Mouse (Mus musculus) 416B (cell line): Measurements from ENCODE around the gene Coq5.

Experiments used
- DNase-seq: peaks from one replicate; pipeline ENCODE4 v3.0.0; 2011; ENCODE audit warnings: low read depth

Gene Coq5

DNA sequence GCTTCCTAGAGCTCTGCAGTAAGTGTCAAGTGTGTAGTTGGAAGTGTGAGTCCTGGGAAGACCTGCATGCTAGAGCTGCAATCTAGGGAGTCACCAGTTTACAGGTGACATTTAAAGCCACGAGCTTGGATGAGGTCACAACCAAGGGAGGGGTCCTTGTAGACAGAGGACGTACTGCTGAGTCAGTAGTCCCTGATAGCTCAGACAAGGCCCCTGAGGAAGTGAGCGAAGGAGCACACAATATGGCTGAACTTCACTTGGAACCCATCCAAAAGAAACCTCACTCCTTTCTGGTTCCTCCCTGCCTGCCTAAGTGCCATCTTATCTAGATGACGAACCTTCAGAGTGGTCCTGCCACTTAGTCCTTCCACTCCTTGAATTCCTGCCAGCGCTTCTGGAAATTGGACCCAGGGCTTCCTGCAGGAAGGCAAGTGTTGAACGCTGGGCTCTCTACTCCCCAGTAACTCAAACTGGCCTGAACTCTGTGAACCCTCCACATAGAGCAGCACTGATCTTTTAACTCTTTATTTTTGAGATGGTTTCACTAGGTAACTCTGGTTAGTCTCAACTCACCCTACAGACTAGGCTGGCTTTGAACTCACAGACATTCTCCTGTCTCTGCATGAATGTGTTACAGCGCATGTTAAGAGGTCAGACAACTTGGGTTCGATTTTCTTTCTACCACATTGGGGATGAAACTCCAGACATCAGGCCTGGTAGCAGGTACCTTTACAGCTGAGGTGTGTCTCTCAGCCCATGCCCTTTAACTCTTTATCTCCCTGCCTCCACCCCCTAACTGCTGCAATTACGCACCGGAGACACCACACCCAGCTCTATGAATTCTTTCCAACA lies 33.6 kb downstream of the Coq5 start:
- peak; percentile 88 for DNase-seq

DNA sequence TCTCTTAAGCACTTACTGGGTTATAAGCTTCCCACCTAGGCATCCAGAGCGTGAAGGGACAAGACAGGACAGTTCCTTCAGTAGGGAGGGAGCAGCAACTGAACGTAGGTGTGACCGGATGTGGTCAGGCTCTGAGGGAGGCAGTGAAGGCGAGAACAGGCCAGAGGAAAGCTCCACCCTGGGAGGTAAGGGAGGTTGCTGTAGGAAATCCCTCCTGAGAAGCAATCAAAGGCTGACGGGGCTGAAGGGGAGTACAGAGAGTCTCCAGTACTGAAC lies 34.1 kb downstream of the Coq5 start:
- DNase-seq, result no peak

- DNase-seq, result no peak
Observed at GRCm38 (mm10) chr5:115316968-115317644, 37.6 kb downstream of the Coq5 start.

GRCm38 (mm10) chr5:115317645-115318328 lies 38.3 kb downstream of the Coq5 start:
- DNase-seq, result no peak

- DNase-seq, result peak; percentile 92
Observed at GRCm38 (mm10) chr5:115319004-115319940, 39.8 kb downstream of the Coq5 start.

DNA sequence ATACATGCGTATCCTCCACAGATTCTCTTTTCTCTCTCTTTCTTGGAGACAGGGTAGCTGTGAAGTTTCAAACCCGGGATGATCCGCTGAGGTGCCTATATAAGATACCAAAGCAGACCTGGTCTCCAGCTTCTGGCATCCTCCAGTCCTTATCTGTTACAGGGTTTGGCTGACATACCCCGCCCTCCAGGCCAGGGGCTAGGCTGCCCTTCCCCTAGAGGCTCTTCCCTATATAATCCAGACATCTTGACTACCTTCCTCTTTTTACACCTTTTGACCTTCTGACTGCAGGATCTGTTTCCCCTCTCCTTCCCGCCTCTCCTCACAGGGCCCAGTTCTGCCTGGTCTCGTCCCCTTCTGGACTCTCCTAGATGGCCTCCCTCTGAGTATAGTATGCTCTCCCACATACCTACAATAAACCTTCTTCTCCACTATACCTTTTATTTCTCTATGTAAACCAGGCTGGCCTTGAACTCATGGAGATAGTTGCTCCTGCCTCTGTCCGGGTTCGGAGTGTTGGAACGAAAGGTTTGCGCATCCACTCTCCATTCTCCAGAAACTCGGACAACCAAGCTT lies 46.9 kb downstream of the Coq5 start:
- no peak for DNase-seq

DNA sequence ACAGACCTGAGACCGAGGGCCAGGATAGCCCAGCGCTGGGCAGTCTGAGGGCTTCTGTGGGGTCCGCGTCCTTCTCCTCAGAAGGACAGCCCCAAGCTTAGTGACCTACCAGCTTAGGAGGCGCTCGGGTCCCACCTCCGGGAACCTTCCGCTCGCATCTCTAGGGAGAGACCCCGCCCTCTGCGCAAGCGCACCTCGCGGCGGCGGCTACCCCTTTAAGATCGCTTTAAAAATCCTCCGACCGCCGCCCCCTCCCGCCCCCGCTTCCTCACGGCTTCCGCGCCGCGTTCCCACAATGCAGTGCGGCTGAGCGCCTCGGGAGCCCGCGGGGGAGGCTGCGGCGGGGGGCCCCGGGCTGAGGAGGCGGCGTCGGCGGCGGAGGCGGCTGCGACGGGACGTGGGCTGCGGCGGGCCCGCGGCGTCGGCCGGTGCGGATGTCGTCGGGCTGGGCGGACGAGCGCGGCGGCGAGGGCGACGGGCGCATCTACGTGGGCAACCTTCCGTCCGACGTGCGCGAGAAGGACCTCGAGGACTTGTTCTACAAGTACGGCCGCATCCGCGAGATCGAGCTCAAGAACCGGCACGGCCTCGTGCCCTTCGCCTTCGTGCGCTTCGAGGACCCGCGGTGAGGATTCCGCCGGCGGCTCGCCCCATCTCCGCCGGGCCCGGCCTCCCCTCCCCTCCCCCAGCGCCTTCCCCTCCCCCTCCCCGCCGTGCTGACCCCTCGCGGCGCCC lies 47.6 kb downstream of the Coq5 start, which contains the start of gene Srsf9:
Gene Srsf9, plus strand, starts transcription at position 303 of the 735 bp plus-strand sequence.
- peak; percentile 96 for DNase-seq

DNA sequence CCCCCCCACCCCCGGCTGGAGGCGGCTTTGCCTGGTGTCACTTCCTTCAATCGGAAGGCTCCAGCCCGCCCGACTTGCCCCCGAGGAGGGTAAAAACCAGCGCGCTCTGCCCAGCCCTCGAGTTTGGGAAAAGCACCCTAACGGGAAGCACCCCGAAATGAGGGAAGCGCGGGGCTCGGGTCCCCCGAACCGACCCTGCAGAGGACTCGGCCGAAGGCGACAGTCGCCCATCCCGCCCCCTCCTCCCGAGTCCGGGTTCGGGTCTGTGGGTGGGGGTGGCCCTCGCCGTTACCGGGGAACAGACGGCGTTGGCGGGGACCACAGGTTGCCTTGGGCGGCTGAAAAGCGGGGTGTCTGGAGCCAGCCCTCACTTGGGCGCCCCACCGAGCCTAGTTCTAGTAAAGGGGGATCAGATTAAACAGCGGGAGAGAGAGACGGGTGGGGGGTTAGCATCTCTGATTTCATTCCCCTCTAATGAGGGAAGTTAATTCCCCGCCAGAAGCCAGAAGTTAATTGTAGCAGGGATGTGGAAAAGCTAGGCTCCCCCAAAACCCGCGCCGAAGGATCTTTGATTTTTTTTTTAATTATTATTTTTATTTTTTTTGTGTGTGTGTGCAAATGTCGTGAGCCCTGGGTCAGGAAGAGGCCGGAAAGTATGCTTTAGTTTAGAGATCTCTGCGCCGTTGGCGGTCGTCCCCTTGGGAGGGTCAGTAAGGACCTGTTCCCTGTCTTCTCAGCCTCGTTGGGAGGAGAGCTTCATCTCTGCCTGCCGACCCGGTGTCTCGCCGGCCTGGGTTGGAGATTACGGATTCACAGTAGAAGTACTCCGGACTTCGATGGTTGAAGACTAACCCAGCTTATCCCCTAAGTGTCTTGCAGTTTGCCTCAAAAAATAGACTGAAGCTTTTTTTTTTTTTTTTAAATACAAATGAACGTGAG lies 48.4 kb downstream of the Coq5 start:
- peak; percentile 44 for DNase-seq

DNA sequence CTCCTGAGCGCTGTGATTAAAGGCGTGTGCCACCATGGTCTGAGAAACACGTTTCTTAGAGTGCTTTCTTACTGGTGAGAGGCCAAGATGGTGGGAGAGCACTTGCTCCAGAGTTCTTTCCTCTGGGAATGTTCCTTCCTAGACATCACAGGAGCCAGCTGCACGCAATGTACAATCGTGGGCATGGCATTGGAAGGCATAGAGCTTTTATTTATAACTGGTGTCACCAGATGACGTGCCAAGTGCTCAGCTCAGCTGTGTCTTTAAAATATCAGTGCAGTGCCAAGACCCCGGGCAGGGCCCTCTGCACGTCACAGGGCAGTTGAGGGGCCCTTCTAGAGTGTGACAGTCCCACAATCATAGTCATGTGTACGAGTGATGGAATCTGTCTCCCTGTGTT lies 51.5 kb downstream of the Coq5 start:
- DNase-seq, result no peak

- no peak for DNase-seq
Observed at GRCm38 (mm10) chr5:115333626-115334025, 54.2 kb downstream of the Coq5 start.

GRCm38 (mm10) chr5:115340007-115340406 lies 60.5 kb downstream of the Coq5 start:
- DNase-seq, result no peak

DNA sequence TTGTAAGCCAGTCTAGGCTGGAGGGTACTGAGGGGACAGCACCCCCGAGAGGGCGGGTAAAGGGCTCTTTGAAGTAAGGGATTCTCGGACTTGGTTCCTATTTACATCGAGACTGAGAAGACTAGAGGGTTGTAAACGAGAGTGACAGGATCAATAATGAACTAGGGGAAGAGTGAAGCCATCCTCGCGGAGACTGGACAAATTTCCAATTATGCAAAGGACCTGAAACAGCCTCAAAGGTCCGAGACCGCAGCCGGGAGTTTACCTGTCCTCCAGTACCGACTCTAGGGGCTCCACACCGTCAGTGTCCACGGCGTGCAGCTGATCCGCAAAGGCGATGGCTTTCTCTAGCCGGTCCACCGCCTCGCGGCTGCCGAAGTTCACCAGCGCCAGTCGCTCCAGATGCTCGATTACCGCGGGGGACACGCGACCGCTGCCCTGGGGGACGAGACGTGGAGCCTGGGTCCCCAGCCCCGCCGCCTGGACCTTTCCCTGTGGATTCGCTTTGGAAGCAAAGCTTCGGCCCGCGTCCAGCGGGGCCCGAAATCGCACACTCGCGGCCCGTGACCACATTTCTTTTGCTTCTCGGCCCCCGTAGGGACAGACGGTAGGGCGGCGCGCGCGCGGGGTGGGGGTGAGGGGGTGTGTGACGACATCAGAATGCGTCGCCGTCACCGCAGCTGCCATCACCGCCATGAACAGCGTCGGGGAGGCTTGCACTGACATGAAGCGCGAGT lies 61.3 kb downstream of the Coq5 start, which contains the start of the genes Gatc and Triap1:
Gene Gatc, minus strand, starts transcription at position 602 of the 737 bp plus-strand sequence.
Gene Triap1, plus strand, starts transcription at position 649 of the 737 bp plus-strand sequence.
- DNase-seq, result peak; percentile 90

DNA sequence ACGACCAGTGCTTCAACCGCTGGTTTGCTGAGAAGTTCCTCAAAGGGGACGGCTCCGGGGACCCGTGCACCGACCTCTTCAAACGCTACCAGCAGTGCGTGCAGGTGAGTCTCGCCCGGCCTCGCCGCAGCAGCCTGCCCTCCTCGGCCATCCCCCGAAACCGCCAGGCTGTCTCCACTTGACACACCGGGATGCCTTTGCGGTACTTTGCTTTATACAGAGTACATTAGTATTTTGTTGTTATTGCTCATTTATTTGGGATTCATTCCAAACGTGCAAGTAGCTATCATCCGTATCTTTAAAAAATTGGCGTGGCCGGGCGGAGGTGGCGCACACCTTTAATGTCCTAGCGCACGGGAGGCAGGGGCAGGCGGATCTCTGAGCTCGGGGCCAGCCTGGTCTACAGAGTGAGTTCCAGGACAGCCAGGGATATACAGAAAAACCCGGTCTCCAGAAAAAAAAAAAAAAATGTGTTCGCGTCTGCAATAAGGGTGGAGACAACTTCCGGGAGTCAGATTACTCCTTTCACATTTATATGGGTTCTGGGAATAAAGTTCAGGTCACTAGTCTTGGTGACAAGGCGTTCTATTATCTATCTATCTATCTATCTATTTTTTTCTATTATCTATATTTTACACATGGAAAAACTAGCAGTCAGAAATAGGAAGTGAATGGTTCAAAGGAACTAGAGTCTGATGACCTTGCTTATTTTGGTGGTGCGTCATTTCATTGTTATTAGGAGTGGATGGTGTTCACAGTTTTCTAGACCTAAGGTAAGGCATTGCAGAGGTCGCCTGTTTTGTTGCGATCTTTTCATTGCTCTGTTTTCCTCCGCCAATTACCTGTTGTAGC lies 62.1 kb downstream of the Coq5 start:
- peak; percentile 33 for DNase-seq
